Mouse (Mus musculus) adrenal gland, adult 2 months (tissue): Measurements from ENCODE around the gene Ror2. TPM values are rescaled to one million over a fixed set of nuclear protein-coding genes. Genes with fewer than 3 reads are reported as not detected.
"Not testable (repeated sequence)": the region's sequence is repeated elsewhere in the genome, so short reads cannot be mapped to it uniquely, and the experiment has no call there.

Experiments
- DNase-seq: peaks from one replicate; pipeline ENCODE4 v3.0.0; 2021
- long read RNA-seq: library from polyadenylated mRNA; stranded (forward); transcript quantifications from one replicate; pipeline ENCODE4 v2.0.0, GENCODE M21; 2021
- polyA plus RNA-seq: library from polyadenylated mRNA; depleted of rRNA; stranded (reverse); fragments of >200 nt; gene quantifications from 2 replicates; pipeline ENCODE4 v1.2.3, GENCODE M21; 2012; rRNA removed
- total RNA-seq, 2 experiments: library from RNA; stranded (reverse); gene quantifications; 2 replicates each; pipeline ENCODE4 v1.2.3; 2021

The Ror2 gene
- total RNA-seq (1 to 10 TPM; 4.7 to 7.0 TPM), polyA plus RNA-seq (10.0 and 11.8 TPM in 2 replicates)
- long read RNA-seq, partial matches to known transcripts = 3 of 6 reads
- long read RNA-seq, other reads (novel, unspliced or antisense) = 0 of 6 reads

DNA sequence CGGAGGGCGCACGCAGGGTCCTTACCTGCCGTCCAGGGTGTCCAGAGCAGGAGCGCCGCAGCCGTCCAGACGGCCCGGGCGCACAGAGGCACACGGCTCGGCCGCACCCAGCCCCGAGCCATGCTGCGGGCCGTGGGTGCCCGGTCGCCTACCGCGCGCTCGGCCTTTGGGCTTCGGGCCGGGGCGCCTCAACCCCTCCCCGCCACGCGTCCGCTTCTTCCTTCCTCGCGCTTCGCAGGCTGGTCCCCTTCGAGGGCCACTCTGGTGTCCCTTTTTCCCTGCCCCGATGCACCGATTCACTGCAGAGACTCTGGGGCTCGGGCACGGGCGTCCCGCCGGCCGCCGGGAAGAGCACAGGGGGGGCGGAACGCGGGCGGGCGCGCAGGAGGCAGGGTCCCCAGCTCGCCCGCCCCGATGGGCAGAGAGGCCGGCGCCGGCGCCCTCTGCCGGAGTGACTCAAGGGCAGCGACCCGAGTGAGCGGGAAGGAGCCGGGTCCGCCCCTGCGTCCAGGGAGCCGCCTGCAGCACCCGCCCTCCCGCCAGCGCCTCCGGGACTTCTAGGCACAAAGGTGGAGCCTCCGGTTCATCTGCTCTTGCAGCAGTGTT, at the start of gene Ror2:
Gene Ror2 (minus strand): TSS at position 369 of the 606 bp plus-strand sequence.
- DNase-seq = peak; percentile 86

DNA sequence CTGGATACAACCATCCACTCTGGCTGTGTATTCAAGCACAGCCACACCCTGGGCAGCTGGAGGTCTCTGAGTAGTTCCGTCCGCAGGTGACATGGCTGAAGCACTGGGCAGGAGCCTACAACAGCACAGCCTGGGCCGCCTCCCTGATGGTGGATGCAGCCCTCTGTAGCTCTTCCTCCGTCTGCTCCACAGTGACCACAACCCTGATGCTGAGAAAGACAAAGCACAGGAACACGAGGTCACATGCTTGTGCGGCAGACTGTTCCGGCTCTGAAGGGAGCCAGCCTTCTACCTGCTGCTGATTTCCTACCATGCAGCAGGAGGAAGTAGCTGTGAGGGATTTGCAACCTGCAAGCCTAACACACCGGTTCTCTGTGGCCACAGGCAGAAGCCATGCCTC, 47.8 kb upstream of the Ror2 start:
- DNase-seq = no peak

DNA sequence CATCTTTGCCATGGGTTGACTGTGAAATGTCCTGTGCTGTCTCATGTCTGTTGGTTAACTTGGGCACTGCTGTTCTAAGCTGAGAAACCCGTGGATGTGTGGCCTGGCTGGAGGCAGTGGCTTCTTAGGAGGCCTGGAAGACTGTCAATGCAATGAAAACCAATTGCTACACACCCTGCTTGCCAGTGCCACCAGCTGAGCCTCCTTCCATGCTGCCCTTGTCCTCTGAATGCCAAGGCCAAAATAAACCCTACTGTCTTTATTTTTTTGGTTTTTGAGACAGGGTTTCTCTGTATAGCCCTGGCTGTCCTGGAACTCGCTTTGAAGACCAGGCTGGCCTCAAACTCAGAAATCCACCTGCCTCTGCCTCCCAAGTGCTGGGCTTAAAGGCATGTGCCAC, 44.3 kb upstream of the Ror2 start:
- peak; percentile 60 for DNase-seq

DNA sequence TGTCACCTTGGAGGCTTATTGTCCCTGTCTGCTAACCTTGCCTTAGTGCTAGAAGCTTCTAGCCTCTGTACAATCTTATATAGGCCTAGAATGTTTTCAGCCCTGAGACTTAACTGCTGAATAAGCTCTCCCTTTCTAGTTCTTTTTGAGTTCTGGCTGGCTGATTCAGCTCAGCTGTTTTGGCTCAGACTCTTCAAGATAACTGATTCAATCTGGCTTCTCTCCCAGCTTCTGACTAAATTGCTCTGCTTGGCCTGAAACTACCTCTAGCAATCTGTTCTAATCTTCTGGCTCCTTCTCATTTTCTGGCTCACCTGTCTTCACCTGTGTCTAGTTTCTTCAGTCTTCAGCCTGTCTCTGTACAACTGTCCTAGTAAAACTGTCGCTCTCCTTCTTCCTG, 39.6 kb upstream of the Ror2 start:
- DNase-seq = no peak

DNA sequence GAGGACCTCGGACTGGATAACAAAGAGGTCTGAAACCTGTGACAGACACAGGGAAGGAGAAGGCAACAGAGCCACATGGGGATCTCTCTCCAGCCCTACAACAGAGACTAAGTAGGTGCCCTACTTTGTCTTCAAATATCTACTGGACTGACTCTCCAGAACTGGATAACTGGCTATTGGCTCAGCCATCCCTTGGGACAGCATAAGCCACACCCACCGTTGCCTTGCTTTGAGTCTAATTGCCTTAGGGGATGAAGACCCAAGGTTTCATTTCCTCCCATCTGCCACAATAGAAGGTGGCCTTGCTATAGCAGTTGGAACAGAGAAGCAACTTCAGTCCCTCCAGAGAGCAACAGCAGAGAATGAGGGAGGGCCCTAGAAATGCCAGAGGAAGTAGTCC, 37.7 kb upstream of the Ror2 start:
- DNase-seq = no peak

DNA sequence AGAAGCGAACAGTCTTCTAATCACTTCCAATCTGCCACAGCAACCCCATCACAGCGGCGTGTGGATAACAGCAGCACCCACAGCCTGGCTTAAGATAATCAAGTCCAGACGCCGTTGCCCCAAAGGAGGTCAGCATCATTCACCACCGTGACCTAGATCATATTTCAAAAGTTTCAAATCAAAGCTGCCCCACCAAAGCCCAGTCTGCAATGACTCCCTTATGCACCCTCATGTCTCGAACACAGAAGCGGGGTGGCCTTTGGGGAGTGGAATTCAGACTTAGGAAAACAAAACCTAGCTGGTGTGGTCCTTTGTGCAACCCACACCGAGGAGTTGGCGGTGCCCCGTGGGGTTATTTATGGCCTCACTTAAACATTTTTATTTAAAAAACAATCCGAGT, 35.0 kb upstream of the Ror2 start:
- no peak for DNase-seq

DNA sequence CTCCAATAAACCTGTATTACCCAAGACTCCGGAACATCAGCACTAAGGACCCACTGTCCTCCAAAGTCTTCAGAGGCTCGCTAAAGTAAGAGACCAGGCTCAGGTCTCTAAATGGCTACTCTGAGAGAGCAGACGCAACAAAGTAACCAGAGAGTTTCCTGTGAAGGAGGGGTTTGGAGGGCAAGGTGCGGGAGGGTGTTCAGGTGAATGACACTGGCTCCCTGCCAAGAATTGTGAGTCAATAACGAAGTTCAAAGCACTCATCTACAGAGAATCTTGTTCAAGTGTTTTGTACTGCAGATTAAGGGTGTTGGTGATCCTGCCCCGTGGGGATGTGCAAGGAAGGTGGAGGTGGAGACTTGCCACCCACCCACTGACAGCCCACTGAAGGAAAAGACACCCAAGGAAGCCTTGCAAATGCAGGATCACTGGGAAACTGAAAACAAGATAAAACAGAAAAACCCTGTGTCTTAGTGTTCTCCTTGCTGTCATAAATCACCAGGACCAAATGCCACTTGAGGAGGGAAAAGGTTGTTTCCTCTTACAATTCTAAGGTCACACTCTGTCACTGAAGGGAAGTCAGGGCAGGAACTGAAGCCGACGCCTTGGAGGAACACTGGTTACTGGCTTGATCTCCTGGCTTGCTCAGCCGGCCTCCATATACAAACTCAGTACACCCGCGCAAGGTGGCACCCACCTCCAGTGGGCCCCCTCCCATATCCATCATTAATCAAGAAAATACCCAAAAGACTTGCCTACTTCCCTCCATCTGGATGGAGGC, 30.8 kb upstream of the Ror2 start:
- no peak for DNase-seq

DNA sequence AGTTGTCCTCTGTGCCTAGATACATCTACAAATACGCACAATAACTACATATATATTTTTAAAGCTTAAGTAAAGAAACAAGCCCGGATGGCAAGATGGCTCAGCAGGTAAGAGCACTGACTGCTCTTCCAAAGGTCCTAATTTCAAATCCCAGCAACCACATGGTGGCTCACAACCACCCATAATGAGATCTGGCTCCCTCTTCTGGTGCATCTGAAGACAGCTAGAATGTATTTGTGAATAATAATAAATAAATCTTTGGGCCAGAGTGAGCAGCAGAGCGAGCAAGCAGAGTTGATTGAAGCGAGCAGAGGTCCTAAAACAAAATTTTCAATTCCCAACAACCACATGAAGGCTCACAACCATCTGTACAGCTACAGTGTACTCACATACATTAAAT, 29.8 kb upstream of the Ror2 start:
- not testable (repeated sequence) for DNase-seq

DNA sequence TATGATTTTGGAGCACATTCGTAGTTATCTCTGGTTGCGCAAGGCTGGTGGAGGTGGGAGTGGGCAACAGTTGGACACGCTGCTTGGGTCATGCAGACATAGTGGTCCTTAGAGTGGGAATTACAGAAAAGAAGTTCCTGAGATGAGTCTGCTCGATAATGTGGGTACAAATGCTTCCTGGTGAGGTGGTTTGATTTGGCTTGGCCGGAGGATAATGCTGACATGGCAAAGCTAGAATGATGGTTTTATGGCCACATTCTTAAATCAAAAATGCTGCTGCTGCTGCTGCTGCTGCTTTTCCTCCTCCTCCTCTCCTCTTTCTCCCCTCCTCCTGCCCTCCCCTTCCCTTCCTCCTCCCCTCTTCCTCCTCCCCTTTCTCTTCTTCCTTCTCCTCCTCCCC, 24.5 kb upstream of the Ror2 start:
- no peak for DNase-seq

DNA sequence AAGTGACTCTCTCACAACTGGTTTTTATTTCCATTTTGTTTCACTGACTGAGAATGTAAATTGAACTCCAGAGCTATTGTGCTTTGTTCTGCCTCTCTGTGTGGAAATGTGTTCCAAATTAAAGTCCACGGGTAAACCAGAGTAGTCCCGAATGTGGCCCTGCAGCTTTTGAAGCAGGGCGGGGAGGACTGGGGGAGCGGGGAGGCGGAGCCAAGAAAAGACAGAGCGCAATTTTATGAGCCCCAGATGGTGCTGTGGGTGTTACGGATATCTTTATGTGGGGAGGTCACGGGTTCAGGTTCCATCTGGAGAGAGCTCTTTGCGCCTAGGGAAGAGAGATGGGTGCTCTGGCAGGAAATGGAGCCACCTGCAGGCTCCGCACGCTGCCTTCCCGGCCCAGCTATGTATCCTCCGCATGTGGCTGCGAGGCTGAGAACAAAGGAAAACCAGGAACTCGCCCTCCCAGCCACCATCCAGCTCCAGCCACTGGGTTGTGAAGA, 23.8 kb upstream of the Ror2 start:
- peak; percentile 33 for DNase-seq

DNA sequence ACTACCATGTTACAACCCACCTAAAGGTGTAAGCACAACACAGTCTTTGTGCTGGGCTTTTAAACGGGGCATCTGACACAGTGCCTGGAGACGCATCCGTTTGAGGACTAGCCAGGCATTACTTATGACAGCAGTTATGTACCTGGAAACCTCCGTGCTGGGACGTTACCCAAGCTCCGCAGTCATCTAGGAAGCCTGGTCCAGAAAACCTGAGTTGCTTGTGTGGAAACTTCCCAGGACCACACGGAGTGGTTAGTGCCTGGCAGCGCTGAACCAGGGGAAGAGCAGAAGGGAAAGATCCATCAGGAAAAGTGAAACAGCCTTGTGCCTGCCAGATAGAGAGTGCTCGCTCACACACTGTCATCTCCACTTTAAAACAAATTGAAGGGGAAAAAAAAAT, 23.2 kb upstream of the Ror2 start:
- DNase-seq = no peak

DNA sequence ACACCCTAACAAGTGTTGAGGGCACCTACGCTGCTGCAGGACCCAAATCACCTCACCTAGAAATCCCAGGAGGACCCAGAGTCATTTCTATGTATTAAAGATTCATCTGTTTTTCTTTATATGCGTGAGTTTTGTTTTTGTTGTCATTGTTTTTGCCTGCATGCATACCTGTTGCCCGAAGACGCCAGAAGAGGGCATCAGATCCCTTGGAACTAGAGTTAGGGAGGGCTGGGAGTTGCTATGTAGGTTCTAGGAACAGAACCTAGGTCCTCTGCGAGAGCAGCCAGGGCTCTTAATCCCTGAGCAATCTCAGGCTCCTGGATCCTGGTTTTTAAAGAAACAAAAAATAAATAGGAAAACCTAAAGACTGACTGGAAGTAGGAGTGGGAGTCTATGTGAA, 20.9 kb upstream of the Ror2 start:
- no peak for DNase-seq

DNA sequence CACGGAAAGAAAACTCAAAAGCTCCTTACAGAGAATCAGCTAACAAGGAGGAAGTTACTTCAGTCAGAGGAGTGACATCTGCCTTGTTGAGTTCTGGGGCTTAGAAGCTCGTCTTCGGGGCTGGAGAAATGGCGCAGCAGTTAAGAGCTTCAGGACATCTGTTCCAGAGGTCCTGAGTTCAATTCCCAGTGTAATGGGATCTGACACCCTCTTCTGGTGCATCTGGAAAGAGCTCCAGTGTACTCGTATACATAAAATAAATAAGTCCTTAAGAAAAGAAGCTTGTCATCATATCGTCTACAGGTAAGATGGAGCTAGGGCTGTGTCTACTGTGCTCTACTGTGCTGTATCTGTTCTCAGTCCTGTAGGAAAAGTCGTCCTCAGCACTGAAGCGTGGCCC, 19.3 kb upstream of the Ror2 start:
- no peak for DNase-seq

DNA sequence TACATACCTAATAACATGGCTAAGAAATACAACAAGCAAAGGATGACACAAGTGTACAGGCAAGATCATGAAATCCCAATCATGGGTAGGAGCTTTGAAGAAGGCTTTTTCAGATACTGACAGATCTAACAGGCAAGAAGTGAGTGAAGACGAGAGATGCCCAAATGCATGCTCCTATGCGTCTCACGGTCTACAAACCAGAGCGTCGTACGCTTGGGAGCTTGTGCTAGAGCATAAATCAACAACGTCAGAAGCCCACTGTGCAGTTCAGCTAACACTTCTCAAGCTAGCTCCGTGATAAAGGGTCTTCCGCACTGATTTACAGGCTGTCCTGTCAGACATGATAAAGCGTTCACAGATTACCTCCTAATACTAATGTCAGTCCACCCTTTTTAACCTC, 16.8 kb upstream of the Ror2 start:
- no peak for DNase-seq

DNA sequence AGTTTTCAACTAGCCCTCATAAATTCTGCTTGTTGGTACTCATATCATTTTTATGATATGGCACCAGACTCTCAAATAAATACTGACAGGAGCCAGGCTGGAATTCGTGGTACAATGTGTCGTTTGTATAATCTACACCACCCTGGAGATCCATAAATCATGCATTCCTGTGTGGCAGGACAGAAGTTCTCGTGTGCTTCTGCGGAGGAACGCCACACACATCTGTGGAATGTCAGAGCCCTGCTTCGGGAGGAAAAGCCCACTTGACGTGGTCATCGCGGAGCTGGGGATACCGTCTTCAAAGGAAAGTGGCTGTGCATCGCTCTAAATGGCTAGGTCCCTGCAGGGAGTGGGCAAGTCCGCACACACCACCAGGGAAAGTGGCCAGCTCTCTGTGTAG, 7.1 kb upstream of the Ror2 start:
- DNase-seq = no peak

DNA sequence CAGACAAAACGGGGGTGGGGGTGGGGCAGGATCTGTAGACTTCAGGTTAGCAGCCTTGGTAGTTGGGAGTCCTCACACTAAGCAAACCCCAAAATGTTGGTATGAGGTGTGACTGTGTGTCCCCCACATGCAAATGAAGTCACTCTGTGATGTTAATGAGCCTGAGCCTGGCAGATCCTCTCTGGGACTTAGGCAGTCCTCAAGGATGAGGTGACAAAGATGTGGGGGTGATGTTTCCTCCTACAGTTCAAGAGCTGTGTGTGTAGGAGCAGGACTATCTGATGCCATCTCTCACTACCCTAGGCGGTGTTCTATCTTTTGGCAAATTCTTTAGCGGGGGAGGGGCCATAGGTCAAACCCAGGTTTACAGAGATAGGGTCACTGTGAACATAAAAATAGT, 6.3 kb upstream of the Ror2 start:
- DNase-seq = no peak

DNA sequence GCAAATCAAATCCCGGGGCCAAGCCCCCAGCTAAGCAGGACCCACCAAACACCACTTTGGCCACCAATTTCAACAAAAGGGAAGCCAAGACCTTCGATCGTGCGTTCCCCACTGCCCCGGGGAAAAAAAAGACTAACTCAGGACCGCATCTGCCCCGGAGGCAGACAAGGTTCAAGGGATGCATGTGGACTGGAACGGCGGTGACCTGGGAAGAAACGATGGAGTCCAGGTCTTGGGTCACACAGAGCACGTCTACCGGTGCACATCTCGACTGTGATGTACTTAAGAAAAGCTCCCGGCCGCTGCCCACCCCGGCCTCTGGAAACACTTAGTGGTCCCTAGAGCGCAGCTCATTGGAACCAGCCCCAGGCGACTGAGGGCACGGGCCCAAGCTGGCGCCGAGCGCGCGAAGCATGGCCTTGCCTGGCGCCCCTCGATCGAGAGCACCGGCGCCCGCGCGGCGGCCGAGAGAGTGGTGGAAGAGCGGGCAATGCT, 616 bp downstream of the Ror2 start:
- DNase-seq = peak; percentile 65

DNA sequence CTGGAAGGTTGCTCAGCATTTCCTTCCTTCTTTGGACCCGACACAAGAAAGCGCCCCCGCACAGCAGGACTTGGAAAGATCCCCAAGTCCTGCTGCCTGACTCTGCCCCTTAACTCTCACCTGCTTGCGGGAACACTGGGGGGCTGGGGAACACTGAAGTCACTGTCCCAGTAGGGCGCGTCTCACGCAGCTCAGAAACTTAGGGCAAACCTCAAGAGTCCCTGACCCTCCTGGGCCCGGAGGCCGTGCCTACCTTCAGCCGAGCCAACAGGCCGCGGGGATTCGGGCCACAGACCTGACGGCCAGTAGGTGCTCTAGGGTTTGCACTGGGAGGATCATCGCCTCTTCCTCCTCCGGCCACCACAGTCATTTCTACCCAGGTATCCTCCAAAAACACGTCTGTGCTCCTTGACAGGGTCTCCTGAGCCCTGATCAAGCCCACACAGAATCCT, 1.2 kb downstream of the Ror2 start:
- peak; percentile 19 for DNase-seq

DNA sequence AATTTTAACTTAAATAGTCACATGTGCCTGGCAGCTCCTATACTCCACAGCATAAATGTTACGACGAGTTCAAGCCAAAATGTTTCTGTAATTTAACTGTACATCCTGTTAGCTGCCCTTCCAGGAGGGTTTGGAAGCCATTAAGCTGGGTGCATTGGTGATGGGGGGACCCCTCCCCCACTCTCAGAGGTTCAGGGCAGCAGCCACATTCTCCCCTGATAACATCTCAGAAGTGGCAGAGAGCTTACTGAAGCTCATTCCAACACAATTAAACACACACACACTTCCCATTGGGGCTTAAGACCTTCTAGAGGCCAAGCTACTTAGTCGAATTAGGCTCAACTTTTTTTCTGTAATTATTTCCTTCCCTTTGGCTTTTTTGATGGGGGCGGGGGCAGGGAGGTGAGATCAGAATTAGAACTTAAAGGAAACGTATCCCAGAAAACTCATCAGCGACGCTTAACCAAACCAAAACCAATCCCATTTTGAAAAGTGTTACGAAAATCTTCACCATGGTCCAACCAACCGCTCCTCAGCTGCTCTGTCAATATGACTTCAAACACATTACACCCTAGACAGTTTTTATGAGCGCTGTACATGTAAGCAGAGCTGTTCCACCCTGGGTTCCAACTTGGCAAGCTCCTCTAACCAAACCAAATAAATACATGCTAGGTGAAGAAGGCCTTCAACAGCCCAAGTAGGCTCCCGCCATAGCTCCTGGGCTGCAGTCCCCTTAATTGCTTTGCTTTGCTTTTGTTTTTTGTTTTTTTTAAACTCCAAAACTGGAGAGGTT, 4.1 kb downstream of the Ror2 start:
- DNase-seq = no peak

DNA sequence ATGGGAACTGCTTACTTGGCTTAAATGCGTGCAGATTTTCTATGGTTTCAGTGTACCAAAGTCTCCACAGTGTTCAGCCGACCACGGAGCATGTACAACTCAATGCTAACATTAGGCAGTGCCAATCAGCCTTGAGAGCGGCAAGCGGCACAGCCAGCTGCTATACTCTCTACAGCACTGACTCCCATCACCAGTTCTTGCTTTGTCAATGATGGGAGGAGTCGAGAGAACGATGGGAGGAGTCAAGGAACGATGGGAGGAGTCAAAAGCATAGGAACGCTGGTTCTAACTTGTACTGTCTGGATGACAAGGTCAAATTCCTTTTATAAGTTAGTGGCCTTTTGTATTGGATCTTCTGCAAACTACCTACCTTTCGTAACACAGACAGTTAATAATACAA, 7.0 kb downstream of the Ror2 start:
- no peak for DNase-seq

DNA sequence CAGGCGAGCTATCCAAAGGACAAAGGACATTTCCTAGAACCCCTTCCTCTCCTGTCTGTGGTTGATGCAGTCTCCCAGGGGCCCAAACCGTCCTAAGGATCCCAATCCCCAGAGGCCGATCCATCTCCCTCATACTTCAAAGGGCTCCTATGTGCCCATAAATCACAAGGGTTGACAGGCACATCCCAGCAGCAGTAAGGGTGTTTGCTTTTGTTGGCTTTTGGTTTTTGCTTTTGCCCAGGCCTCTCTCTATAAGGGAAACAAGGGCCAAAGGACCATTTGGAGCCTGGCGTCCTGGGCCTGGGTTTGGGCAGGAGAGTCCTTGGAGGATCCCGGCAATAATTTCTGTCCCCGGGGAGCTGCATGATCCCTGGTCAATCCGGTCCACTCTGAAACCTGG, 9.5 kb downstream of the Ror2 start:
- DNase-seq = peak; percentile 46

DNA sequence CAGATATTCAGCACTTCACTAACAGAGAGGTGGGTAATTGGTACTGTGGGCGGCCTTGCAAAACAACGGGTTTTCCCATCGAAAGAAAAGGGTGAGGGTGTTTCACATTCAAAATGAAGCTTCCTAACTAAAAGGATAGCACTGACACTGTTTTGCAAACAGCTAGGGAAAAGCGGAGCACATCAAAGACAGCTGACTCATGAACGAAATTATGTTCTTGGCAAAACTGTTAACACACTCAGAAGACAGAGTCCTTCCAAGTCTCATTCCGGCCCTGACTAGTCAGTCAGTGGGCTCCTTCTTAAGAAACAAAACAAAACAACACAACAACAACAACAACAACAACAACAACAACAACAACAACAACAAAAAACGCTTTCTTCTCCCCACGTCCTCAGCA, 10.1 kb downstream of the Ror2 start:
- peak; percentile 49 for DNase-seq

DNA sequence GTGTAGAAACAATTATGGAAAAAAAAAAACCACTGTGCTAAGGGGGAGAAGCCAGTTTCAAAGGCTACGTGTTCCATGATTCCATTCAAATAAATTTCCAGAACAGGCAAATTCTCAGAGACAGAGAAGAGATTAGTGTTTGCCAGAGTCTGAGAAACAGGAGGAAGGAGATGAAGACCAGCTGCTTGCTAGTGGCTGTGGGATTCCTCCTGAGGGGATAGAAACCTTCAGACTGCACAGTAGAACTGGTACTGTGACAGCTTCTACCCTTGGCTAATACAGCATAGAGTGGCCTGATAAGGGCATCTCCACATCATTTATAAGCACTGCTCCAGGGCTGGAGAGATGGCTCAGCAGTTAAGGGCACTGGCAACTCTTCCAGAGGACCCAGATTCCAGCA, 11.2 kb downstream of the Ror2 start:
- DNase-seq = no peak
